Mouse (Mus musculus): ENCODE measurements around the gene Iapp. TPM values are rescaled to one million over a fixed set of nuclear protein-coding genes. Genes with fewer than 3 reads are reported as not detected.
"Not testable (repeated sequence)": the region's sequence is repeated elsewhere in the genome, so short reads cannot be mapped to it uniquely, and the experiment has no call there.

Iapp gene
- 0.31 TPM in 1 of 2 replicates, not detected in the other for polyA plus RNA-seq (2015; fragmentation: Nextera tagmentation; extraction: Ambion mirVana)

DNA sequence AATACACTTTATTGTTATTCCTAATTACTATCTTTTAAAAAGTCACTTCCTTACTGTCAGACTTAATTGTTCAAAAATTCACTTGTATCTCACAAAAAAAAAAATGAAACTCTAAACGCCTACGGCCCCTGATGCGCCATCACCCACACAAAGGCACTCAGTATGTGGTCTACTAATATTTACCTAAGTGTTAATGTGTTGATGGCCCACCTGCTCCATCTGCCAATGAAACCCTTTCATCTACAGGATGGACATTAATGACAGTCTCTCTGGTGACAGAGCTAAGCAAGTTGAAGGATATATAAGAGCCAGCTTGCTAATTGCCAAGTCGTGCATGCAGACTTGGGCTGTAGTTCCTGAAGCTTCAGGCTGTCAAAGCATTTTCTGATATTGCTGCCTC lies at the start of gene Iapp:
Gene Iapp (plus strand): TSS at position 326 of the 400 bp plus-strand sequence.
- Histone ChIP-seq H3K4me1 (ENCODE audit: control insufficient read depth, insufficient read depth, low read depth, low read length) (no peaks in the 10 kb centered on the region), H3K4me2 (ENCODE audit: low read length) (no peak within 1 kb of the TSS), H3K27me3 (replicated peaks; ENCODE audit: control insufficient read depth, insufficient read depth, low read length) (no peaks in the 10 kb centered on the region), H3K9ac (ENCODE audit: low read depth, low read length) (no peak within 1 kb of the TSS), H3K9me3 (ENCODE audit: control insufficient read depth, low read length) (no peaks in the 10 kb centered on the region), H3K4me3 (ENCODE audit: low read length) (no peak within 1 kb of the TSS), H3K27ac (ENCODE audit: low read depth, low read length) (no peak within 1 kb of the TSS), H3K36me3 (ENCODE audit: control insufficient read depth, insufficient read depth, low read length) (no peaks in the 10 kb centered on the region)
- no peak for ATAC-seq
- 53% methylated on average over 4 of the region's 4 CpGs for WGBS

DNA sequence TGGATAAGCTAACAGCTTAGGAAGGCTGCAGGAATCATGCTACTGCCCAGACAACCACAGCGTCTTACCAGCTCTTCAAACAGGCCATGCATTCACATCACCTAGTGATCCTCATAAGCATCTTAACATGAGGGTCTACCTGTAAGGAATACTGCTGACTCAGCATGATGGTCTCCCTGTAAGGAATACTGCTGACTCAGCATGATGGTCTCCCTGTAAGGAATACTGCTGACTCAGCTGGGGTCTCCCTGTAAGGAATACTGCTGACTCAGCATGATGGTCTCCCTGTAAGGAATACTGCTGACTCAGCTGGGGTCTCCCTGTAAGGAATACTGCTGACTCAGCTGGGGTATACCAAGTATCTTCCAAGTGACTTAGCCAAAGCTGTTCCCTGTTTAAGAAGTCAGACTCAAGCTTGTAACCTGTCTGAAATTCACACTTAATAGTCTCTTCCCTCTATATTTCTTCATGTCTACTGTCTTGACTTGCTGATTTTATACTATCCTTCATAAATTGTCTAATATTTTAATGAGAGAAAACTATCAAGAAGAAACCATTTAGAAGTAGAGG lies 47.4 kb upstream of the Iapp start:
- not testable (repeated sequence) for H3K4me2 ChIP-seq (ENCODE audit: low read length); H3K4me3 ChIP-seq (ENCODE audit: low read length); H3K9me3 ChIP-seq (ENCODE audit: control insufficient read depth, low read length); H3K36me3 ChIP-seq (ENCODE audit: control insufficient read depth, insufficient read depth, low read length); H3K4me1 ChIP-seq (ENCODE audit: control insufficient read depth, insufficient read depth, low read depth, low read length); H3K27me3 ChIP-seq (replicated peaks; ENCODE audit: control insufficient read depth, insufficient read depth, low read length); ATAC-seq; H3K9ac ChIP-seq (ENCODE audit: low read depth, low read length); H3K27ac ChIP-seq (ENCODE audit: low read depth, low read length)
- 90% methylated on average over 1 of the region's 1 CpGs for WGBS

DNA sequence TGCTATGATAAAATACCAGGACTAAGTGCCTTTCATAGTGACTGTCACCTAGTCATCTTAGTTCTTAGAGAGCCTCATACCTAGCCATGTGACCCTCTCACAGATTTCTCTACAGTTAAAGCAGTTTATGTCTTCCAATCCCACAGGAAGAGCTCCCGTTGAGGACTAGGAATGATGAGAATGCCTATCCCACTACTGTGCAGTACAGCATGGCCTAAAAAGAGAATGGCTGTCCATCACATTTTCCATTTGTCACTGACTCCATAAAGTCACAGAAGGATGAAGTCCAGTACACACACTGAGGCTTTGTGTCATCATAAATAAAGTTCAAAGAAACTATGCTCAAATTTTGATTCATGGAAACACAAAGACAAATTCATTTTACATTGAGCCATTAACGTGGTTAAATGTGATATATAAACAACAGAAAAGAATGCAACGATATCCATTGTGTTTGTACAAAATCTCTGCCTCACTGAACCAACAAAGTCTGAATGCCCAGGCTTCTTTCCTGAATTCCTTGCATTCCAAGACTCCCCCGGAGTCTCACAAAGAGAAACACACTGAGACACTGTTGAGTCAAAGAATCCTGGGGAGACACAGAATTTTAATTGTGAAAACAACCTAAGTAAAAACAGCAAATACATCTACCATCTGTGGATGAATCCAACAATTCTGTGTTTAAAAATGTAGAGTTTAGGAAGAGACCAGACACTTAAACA lies 22.3 kb upstream of the Iapp start:
- 4% methylated on average over 4 of the region's 4 CpGs for WGBS
- Histone ChIP-seq H3K4me3 (ENCODE audit: low read length) (no peak overlapping the region), H3K9ac (ENCODE audit: low read depth, low read length) (no peak overlapping the region), H3K9me3 (ENCODE audit: control insufficient read depth, low read length) (no peaks in the 10 kb centered on the region), H3K4me2 (ENCODE audit: low read length) (no peak overlapping the region), H3K4me1 (ENCODE audit: control insufficient read depth, insufficient read depth, low read depth, low read length) (no peaks in the 10 kb centered on the region), H3K27ac (ENCODE audit: low read depth, low read length) (no peak overlapping the region), H3K36me3 (ENCODE audit: control insufficient read depth, insufficient read depth, low read length) (no peaks in the 10 kb centered on the region), H3K27me3 (replicated peaks; ENCODE audit: control insufficient read depth, insufficient read depth, low read length) (no peaks in the 10 kb centered on the region)
- no peak for ATAC-seq

- no peaks in the 10 kb centered on the region for H3K36me3 ChIP-seq (ENCODE audit: control insufficient read depth, insufficient read depth, low read length)
- H3K9ac ChIP-seq (ENCODE audit: low read depth, low read length), result no peak overlapping the region
Measured at GRCm38 (mm10) chr6:142289413-142290118, 8.7 kb upstream of the Iapp start.

GRCm38 (mm10) chr6:142305076-142305475 lies 6.9 kb downstream of the Iapp start:
- H3K4me2 ChIP-seq (ENCODE audit: low read length), result no peak overlapping the region
- ATAC-seq, result no peak
- H3K27me3 ChIP-seq (replicated peaks; ENCODE audit: control insufficient read depth, insufficient read depth, low read length), result no peaks in the 10 kb centered on the region
- no peak overlapping the region for H3K9ac ChIP-seq (ENCODE audit: low read depth, low read length)
- H3K27ac ChIP-seq (ENCODE audit: low read depth, low read length), result no peak overlapping the region
- H3K36me3 ChIP-seq (ENCODE audit: control insufficient read depth, insufficient read depth, low read length), result no peaks in the 10 kb centered on the region
- no peaks in the 10 kb centered on the region for H3K4me1 ChIP-seq (ENCODE audit: control insufficient read depth, insufficient read depth, low read depth, low read length)
- H3K4me3 ChIP-seq (ENCODE audit: low read length), result no peak overlapping the region
- peaks cover 2% of the 10 kb centered on the region for H3K9me3 ChIP-seq (ENCODE audit: control insufficient read depth, low read length)

More at GRCm38 (mm10) chr6:142289413-142290118, 8.7 kb upstream of the Iapp start:
- H3K9me3 ChIP-seq (ENCODE audit: control insufficient read depth, low read length), result no peaks in the 10 kb centered on the region
- no peak overlapping the region for H3K4me3 ChIP-seq (ENCODE audit: low read length)
- H3K4me2 ChIP-seq (ENCODE audit: low read length), result no peak overlapping the region
- no peaks in the 10 kb centered on the region for H3K4me1 ChIP-seq (ENCODE audit: control insufficient read depth, insufficient read depth, low read depth, low read length)
- H3K27me3 ChIP-seq (replicated peaks; ENCODE audit: control insufficient read depth, insufficient read depth, low read length), result no peaks in the 10 kb centered on the region
- ATAC-seq, result no peak
- H3K27ac ChIP-seq (ENCODE audit: low read depth, low read length), result no peak overlapping the region
- WGBS, result 65% methylated on average over 12 of the region's 12 CpGs

GRCm38 (mm10) chr6:142314285-142314684 lies 16.1 kb downstream of the Iapp start:
- Histone ChIP-seq H3K36me3 (ENCODE audit: control insufficient read depth, insufficient read depth, low read length) (no peaks in the 10 kb centered on the region), H3K27ac (ENCODE audit: low read depth, low read length) (no peak overlapping the region), H3K27me3 (replicated peaks; ENCODE audit: control insufficient read depth, insufficient read depth, low read length) (no peaks in the 10 kb centered on the region), H3K4me1 (ENCODE audit: control insufficient read depth, insufficient read depth, low read depth, low read length) (no peaks in the 10 kb centered on the region), H3K9me3 (ENCODE audit: control insufficient read depth, low read length) (peaks cover 2% of the 10 kb centered on the region), H3K9ac (ENCODE audit: low read depth, low read length) (no peak overlapping the region), H3K4me2 (ENCODE audit: low read length) (no peak overlapping the region), H3K4me3 (ENCODE audit: low read length) (no peak overlapping the region)
- ATAC-seq, result no peak
- WGBS, result 84% methylated on average over 5 of the region's 5 CpGs

- no peaks in the 10 kb centered on the region for H3K36me3 ChIP-seq (ENCODE audit: control insufficient read depth, insufficient read depth, low read length)
- H3K4me1 ChIP-seq (ENCODE audit: control insufficient read depth, insufficient read depth, low read depth, low read length), result no peaks in the 10 kb centered on the region
Measured at GRCm38 (mm10) chr6:142317106-142317505, 18.9 kb downstream of the Iapp start.

DNA sequence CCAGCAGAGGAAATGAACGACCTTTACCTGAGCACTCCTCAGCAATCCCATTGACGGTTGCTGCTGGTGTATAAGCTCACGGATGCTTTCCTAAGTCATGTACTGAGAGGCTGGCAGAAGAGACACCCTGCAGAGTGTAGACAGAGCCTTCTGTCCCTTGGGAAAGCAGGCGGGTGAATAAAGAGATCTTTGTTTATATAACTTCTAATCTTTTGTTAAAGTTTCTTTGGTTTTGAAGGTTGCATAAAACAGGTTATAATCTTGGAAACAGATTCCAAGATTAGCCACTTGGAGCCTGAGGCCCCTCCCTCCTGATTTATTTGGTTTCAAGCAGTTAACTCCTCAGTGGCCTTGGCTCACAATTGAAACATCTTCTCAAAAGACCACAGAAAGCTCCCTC lies 24.7 kb downstream of the Iapp start, which contains the start of gene Slco1a5:
Gene Slco1a5 (minus strand): TSS at position 101 of the 400 bp plus-strand sequence.
- ATAC-seq, result no peak
- Histone ChIP-seq H3K27me3 (replicated peaks; ENCODE audit: control insufficient read depth, insufficient read depth, low read length) (no peaks in the 10 kb centered on the region), H3K9me3 (ENCODE audit: control insufficient read depth, low read length) (no peaks in the 10 kb centered on the region), H3K27ac (ENCODE audit: low read depth, low read length) (no peak within 1 kb of the TSS), H3K4me3 (ENCODE audit: low read length) (no peak within 1 kb of the TSS), H3K4me1 (ENCODE audit: control insufficient read depth, insufficient read depth, low read depth, low read length) (no peaks in the 10 kb centered on the region), H3K9ac (ENCODE audit: low read depth, low read length) (no peak within 1 kb of the TSS), H3K4me2 (ENCODE audit: low read length) (no peak within 1 kb of the TSS), H3K36me3 (ENCODE audit: control insufficient read depth, insufficient read depth, low read length) (no peaks in the 10 kb centered on the region)
- WGBS, result 17% methylated on average over 4 of the region's 4 CpGs

More at GRCm38 (mm10) chr6:142317106-142317505, 18.9 kb downstream of the Iapp start:
- ATAC-seq, result no peak
- H3K27ac ChIP-seq (ENCODE audit: low read depth, low read length), result no peak overlapping the region
- H3K4me3 ChIP-seq (ENCODE audit: low read length), result no peak overlapping the region
- H3K4me2 ChIP-seq (ENCODE audit: low read length), result no peak overlapping the region
- no peaks in the 10 kb centered on the region for H3K27me3 ChIP-seq (replicated peaks; ENCODE audit: control insufficient read depth, insufficient read depth, low read length)
- H3K9ac ChIP-seq (ENCODE audit: low read depth, low read length), result no peak overlapping the region
- no peaks in the 10 kb centered on the region for H3K9me3 ChIP-seq (ENCODE audit: control insufficient read depth, low read length)

GRCm38 (mm10) chr6:142326598-142326997 lies 28.4 kb downstream of the Iapp start:
- no peak overlapping the region for H3K27ac ChIP-seq (ENCODE audit: low read depth, low read length)
- no peaks in the 10 kb centered on the region for H3K36me3 ChIP-seq (ENCODE audit: control insufficient read depth, insufficient read depth, low read length)
- no peak for ATAC-seq
- WGBS, result 84% methylated on average over 3 of the region's 3 CpGs
- H3K9me3 ChIP-seq (ENCODE audit: control insufficient read depth, low read length), result no peaks in the 10 kb centered on the region
- no peak overlapping the region for H3K4me2 ChIP-seq (ENCODE audit: low read length)
- H3K27me3 ChIP-seq (replicated peaks; ENCODE audit: control insufficient read depth, insufficient read depth, low read length), result no peaks in the 10 kb centered on the region
- H3K4me1 ChIP-seq (ENCODE audit: control insufficient read depth, insufficient read depth, low read depth, low read length), result no peaks in the 10 kb centered on the region
- no peak overlapping the region for H3K4me3 ChIP-seq (ENCODE audit: low read length)
- H3K9ac ChIP-seq (ENCODE audit: low read depth, low read length), result no peak overlapping the region

Measured in hindbrain, embryonic 16.5 days (tissue).